Mouse (Mus musculus): ENCODE data around the gene Traf3.

GRCm38 (mm10) chr12:111134169-111134568, 32.0 kb upstream of the Traf3 start:
- TF ChIP-seq CTCF (IDR thresholded peaks at IDR 0.05; ENCODE audit: insufficient read depth, low read length) (no peak), POLR2A (IDR thresholded peaks at IDR 0.05; ENCODE audit: borderline replicate concordance, extremely low read depth, low read depth, low read length) (no peak)

All from lung, adult 2 months (tissue).